Mouse (Mus musculus) kidney, embryonic 15.5 days (tissue): ENCODE measurements around the gene Cab39l. TPM values are rescaled to one million over a fixed set of nuclear protein-coding genes. Genes with fewer than 3 reads are reported as not detected.

Source experiments
- polyA plus RNA-seq: library from polyadenylated mRNA; unstranded; fragments of >200 nt; fragmentation: Nextera tagmentation; extraction: Ambion mirVana; gene quantifications from 2 replicates; pipeline ENCODE4 v1.2.1, GENCODE M21; 2015

Cab39l gene
- polyA plus RNA-seq, 1 experiment from 2014 or later: 41.1 TPM

Other genes with a start within 250 kb of the Cab39l start
- gene Rcbtb1, start 239.8 kb upstream of the Cab39l start, polyA plus RNA-seq: 67.2 and 69.4 TPM in 2 replicates
- gene Gm6904, start 180.8 kb upstream of the Cab39l start, polyA plus RNA-seq: not detected in 2 replicates
- not detected in 2 replicates for gene Phf11a, start 143.4 kb upstream of the Cab39l start, polyA plus RNA-seq
- 0.69 and 1.5 TPM in 2 replicates for gene Phf11b, start 99.6 kb upstream of the Cab39l start, polyA plus RNA-seq
- gene Phf11d, start 75.5 kb upstream of the Cab39l start, polyA plus RNA-seq: 0.71 and 1.1 TPM in 2 replicates
- 0.53 and 0.63 TPM in 2 replicates for gene Phf11c, start 45.6 kb upstream of the Cab39l start, polyA plus RNA-seq
- gene Setdb2, start 88 bp upstream of the Cab39l start, polyA plus RNA-seq: 9.8 and 10.4 TPM in 2 replicates
- 33.9 and 36.0 TPM in 2 replicates for gene Cdadc1, start 157.0 kb downstream of the Cab39l start, polyA plus RNA-seq
- 15.3 and 16.0 TPM in 2 replicates for gene Shisa2, start 184.3 kb downstream of the Cab39l start, polyA plus RNA-seq